Mouse (Mus musculus): Measurements from ENCODE around the gene Scin. TPM values are rescaled to one million over a fixed set of nuclear protein-coding genes. Genes with fewer than 3 reads are reported as not detected.

The Scin gene
- polyA plus RNA-seq, 1 experiment from 2014 or later, result 0.28 TPM

- H3K36me3 ChIP-seq, result no peaks in the 10 kb centered on the region
- no peaks in the 10 kb centered on the region for H3K9me3 ChIP-seq
- no peak overlapping the region for H3K4me3 ChIP-seq
- no peaks in the 10 kb centered on the region for H3K4me1 ChIP-seq
- H3K27me3 ChIP-seq (ENCODE audit: insufficient read depth, poor library complexity, severe bottlenecking), result no peaks in the 10 kb centered on the region
- H3K27ac ChIP-seq, result no peak overlapping the region
- DNase-seq (ENCODE audit: low spot score), result no peak
- WGBS, result 58% methylated on average over 2 of the region's 2 CpGs
Measured at GRCm38 (mm10) chr12:40099407-40099806, 34.6 kb downstream of the Scin start.

GRCm38 (mm10) chr12:40097449-40097848 lies 36.6 kb downstream of the Scin start:
- Histone ChIP-seq H3K36me3 (no peaks in the 10 kb centered on the region), H3K27ac (no peak overlapping the region), H3K4me3 (no peak overlapping the region), H3K27me3 (ENCODE audit: insufficient read depth, poor library complexity, severe bottlenecking) (no peaks in the 10 kb centered on the region), H3K9me3 (no peaks in the 10 kb centered on the region), H3K4me1 (no peaks in the 10 kb centered on the region)
- WGBS, result 89% methylated on average over 4 of the region's 4 CpGs
- no peak for DNase-seq (ENCODE audit: low spot score)

GRCm38 (mm10) chr12:40097023-40097422 lies 37.0 kb downstream of the Scin start:
- no peak for DNase-seq (ENCODE audit: low spot score)
- Histone ChIP-seq H3K4me1 (no peaks in the 10 kb centered on the region), H3K27me3 (ENCODE audit: insufficient read depth, poor library complexity, severe bottlenecking) (no peaks in the 10 kb centered on the region), H3K36me3 (no peaks in the 10 kb centered on the region), H3K9me3 (no peaks in the 10 kb centered on the region), H3K4me3 (no peak overlapping the region), H3K27ac (no peak overlapping the region)
- WGBS, result 87% methylated on average over 5 of the region's 5 CpGs

- no peaks in the 10 kb centered on the region for H3K9me3 ChIP-seq
- no peak for DNase-seq (ENCODE audit: low spot score)
- H3K27me3 ChIP-seq (ENCODE audit: insufficient read depth, poor library complexity, severe bottlenecking), result no peaks in the 10 kb centered on the region
- no peak overlapping the region for H3K27ac ChIP-seq
- 80% methylated on average over 3 of the region's 3 CpGs for WGBS
- H3K36me3 ChIP-seq, result no peaks in the 10 kb centered on the region
- H3K4me1 ChIP-seq, result no peaks in the 10 kb centered on the region
- H3K4me3 ChIP-seq, result no peak overlapping the region
Measured at GRCm38 (mm10) chr12:40096453-40096852, 37.6 kb downstream of the Scin start.

GRCm38 (mm10) chr12:40090017-40090416 lies 44.0 kb downstream of the Scin start:
- Histone ChIP-seq H3K36me3 (no peaks in the 10 kb centered on the region), H3K27ac (no peak overlapping the region), H3K9me3 (no peaks in the 10 kb centered on the region), H3K4me3 (no peak overlapping the region), H3K4me1 (no peaks in the 10 kb centered on the region), H3K27me3 (ENCODE audit: insufficient read depth, poor library complexity, severe bottlenecking) (no peaks in the 10 kb centered on the region)
- DNase-seq (ENCODE audit: low spot score), result no peak
- WGBS, result 66% methylated on average over 3 of the region's 3 CpGs

- H3K4me3 ChIP-seq, result no peak overlapping the region
- H3K27ac ChIP-seq, result no peak overlapping the region
- no peaks in the 10 kb centered on the region for H3K9me3 ChIP-seq
- H3K27me3 ChIP-seq (ENCODE audit: insufficient read depth, poor library complexity, severe bottlenecking), result no peaks in the 10 kb centered on the region
- no peak for DNase-seq (ENCODE audit: low spot score)
- H3K4me1 ChIP-seq, result no peaks in the 10 kb centered on the region
- WGBS, result 71% methylated on average over 5 of the region's 5 CpGs
- H3K36me3 ChIP-seq, result no peaks in the 10 kb centered on the region
Measured at GRCm38 (mm10) chr12:40085731-40086322, 48.2 kb downstream of the Scin start.

GRCm38 (mm10) chr12:40082453-40083238 lies 51.4 kb downstream of the Scin start:
- Histone ChIP-seq H3K4me1 (no peaks in the 10 kb centered on the region), H3K4me3 (no peak overlapping the region), H3K27ac (no peak overlapping the region), H3K27me3 (ENCODE audit: insufficient read depth, poor library complexity, severe bottlenecking) (no peaks in the 10 kb centered on the region), H3K36me3 (no peaks in the 10 kb centered on the region), H3K9me3 (no peaks in the 10 kb centered on the region)
- WGBS, result 50% methylated on average over 6 of the region's 6 CpGs
- DNase-seq (ENCODE audit: low spot score), result no peak

GRCm38 (mm10) chr12:40082048-40082447 lies 52.0 kb downstream of the Scin start:
- no peak overlapping the region for H3K27ac ChIP-seq
- H3K4me1 ChIP-seq, result no peaks in the 10 kb centered on the region
- no peaks in the 10 kb centered on the region for H3K27me3 ChIP-seq (ENCODE audit: insufficient read depth, poor library complexity, severe bottlenecking)
- H3K4me3 ChIP-seq, result no peak overlapping the region
- no peak for DNase-seq (ENCODE audit: low spot score)
- no peaks in the 10 kb centered on the region for H3K36me3 ChIP-seq
- H3K9me3 ChIP-seq, result no peaks in the 10 kb centered on the region
- 63% methylated on average over 5 of the region's 5 CpGs for WGBS

GRCm38 (mm10) chr12:40073660-40074059 lies 60.4 kb downstream of the Scin start:
- H3K27ac ChIP-seq, result no peak overlapping the region
- 65% methylated on average over 5 of the region's 5 CpGs for WGBS

GRCm38 (mm10) chr12:40047024-40047423 lies 87.0 kb downstream of the Scin start:
- no peaks in the 10 kb centered on the region for H3K9me3 ChIP-seq
- no peak for DNase-seq (ENCODE audit: low spot score)
- H3K4me3 ChIP-seq, result no peak overlapping the region
- no peak overlapping the region for H3K27ac ChIP-seq
- 53% methylated on average over 1 of the region's 1 CpGs for WGBS
- H3K4me1 ChIP-seq, result no peaks in the 10 kb centered on the region
- H3K36me3 ChIP-seq, result no peaks in the 10 kb centered on the region
- no peaks in the 10 kb centered on the region for H3K27me3 ChIP-seq (ENCODE audit: insufficient read depth, poor library complexity, severe bottlenecking)

More at GRCm38 (mm10) chr12:40073660-40074059, 60.4 kb downstream of the Scin start:
- no peaks in the 10 kb centered on the region for H3K9me3 ChIP-seq
- H3K4me1 ChIP-seq, result no peaks in the 10 kb centered on the region
- H3K36me3 ChIP-seq, result no peaks in the 10 kb centered on the region
- DNase-seq (ENCODE audit: low spot score), result no peak
- no peaks in the 10 kb centered on the region for H3K27me3 ChIP-seq (ENCODE audit: insufficient read depth, poor library complexity, severe bottlenecking)
- H3K4me3 ChIP-seq, result no peak overlapping the region

GRCm38 (mm10) chr12:40043816-40044585 lies 90.0 kb downstream of the Scin start:
- no peak overlapping the region for H3K4me3 ChIP-seq
- no peaks in the 10 kb centered on the region for H3K9me3 ChIP-seq
- no peak for DNase-seq (ENCODE audit: low spot score)
- H3K27ac ChIP-seq, result no peak overlapping the region
- H3K4me1 ChIP-seq, result no peaks in the 10 kb centered on the region
- 89% methylated on average over 8 of the region's 8 CpGs for WGBS
- no peaks in the 10 kb centered on the region for H3K27me3 ChIP-seq (ENCODE audit: insufficient read depth, poor library complexity, severe bottlenecking)
- no peaks in the 10 kb centered on the region for H3K36me3 ChIP-seq

- no peak for DNase-seq (ENCODE audit: low spot score)
Measured at GRCm38 (mm10) chr12:40040067-40040466, 94.0 kb downstream of the Scin start.

GRCm38 (mm10) chr12:40037876-40038463 lies 96.1 kb downstream of the Scin start, which contains the start of gene Arl4a:
Gene Arl4a, minus strand, starts transcription at chr12:40038025.
- peak within 1 kb of the TSS; percentile 87 for H3K4me3 ChIP-seq
- no peaks in the 10 kb centered on the region for H3K4me1 ChIP-seq
- WGBS, result under 1% methylated on average over 67 of the region's 68 CpGs
- no peaks in the 10 kb centered on the region for H3K9me3 ChIP-seq
- peak within 1 kb of the TSS; percentile 94 for H3K27ac ChIP-seq
- DNase-seq (ENCODE audit: low spot score), result peak; percentile 95
- no peaks in the 10 kb centered on the region for H3K27me3 ChIP-seq (ENCODE audit: insufficient read depth, poor library complexity, severe bottlenecking)
- no peaks in the 10 kb centered on the region for H3K36me3 ChIP-seq

More at GRCm38 (mm10) chr12:40040067-40040466, 94.0 kb downstream of the Scin start:
- Histone ChIP-seq H3K4me1 (no peaks in the 10 kb centered on the region), H3K4me3 (no peak overlapping the region), H3K9me3 (no peaks in the 10 kb centered on the region), H3K27me3 (ENCODE audit: insufficient read depth, poor library complexity, severe bottlenecking) (no peaks in the 10 kb centered on the region), H3K36me3 (no peaks in the 10 kb centered on the region), H3K27ac (no peak overlapping the region)

Measured in heart, embryonic 10.5 days (tissue).